Mouse (Mus musculus): Measurements from ENCODE around the gene Ccdc86. TPM values are rescaled to one million over a fixed set of nuclear protein-coding genes. Genes with fewer than 3 reads are reported as not detected.

The Ccdc86 gene
- 4.7 and 5.0 TPM in 2 replicates for polyA plus RNA-seq (2012; rRNA removed)

DNA sequence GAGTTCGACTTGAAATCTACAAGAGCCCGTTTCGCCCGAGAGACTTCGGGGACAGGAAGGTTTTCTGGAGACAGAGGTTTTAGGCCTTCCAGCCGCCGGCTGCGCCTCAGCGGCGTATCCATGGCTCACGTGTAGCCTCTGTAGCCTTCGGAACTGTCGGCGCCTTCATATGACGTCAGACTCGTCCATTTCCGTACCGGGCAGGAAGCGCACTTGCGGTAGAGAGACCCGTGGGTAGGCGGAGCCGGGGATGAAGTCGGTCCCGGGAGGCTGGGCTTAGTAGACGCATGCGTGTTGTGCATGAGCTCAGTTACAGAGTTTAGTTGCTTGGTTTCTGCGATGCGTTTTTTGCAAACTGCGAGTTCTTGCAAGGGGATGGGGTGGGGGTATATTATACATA lies at the start of gene Ccdc86:
Gene Ccdc86, minus strand, starts transcription at position 155 of the 400 bp plus-strand sequence.

DNA sequence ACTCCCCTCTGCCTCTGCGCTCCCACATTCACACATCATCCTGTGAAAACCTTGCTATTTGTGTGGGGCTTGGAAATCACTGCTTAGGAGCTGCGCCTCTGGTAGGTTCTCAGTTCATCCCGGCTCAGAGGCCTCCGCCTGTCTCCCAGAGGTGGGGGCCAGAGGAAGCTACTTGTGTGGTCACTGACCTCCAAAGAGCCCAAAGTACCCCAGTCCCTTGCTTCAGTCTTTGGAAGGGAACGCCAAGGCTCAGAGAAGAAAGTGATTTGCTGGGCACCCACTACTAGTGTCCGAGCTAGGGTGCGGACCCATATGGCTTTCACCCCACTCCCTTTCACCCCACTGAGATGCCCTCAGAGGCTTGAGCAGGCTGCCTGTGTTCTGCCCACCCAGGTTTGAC lies 44.1 kb upstream of the Ccdc86 start, which contains the start of gene Ms4a15:
Gene Ms4a15, minus strand, starts transcription at position 101 of the 400 bp plus-strand sequence.

DNA sequence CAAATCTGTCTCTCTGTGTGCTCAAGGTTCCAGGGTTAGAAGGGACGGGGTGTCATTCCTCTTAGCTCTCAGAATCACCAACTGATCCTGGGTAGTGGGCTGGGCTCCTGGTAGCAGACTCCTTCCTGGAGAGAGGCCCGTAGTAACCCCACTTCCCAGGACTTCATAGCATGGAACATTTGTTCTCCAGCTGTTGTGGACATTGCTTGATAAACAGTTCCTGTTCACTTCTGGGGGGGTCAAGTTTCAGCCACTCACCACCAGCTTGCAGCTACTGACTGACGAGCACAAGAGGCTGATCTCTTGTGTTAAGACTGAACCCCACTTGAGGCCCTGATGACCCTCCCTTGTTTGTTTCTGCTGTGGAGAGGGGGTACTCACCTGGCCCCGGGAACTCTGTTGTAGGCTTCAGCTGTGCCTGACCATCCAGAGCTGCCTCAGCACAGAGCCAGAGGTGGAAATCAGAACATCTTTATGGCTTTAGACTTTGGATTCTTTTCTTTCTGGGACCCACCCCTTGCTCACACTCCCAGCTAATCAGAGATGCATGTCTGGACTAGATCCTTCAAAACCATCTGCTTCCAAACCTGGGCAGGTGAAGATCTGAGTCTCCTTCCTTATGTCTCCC lies 25.3 kb upstream of the Ccdc86 start, which contains the start of gene Ms4a10:
Gene Ms4a10, minus strand, starts transcription at position 433 of the 628 bp plus-strand sequence.

DNA sequence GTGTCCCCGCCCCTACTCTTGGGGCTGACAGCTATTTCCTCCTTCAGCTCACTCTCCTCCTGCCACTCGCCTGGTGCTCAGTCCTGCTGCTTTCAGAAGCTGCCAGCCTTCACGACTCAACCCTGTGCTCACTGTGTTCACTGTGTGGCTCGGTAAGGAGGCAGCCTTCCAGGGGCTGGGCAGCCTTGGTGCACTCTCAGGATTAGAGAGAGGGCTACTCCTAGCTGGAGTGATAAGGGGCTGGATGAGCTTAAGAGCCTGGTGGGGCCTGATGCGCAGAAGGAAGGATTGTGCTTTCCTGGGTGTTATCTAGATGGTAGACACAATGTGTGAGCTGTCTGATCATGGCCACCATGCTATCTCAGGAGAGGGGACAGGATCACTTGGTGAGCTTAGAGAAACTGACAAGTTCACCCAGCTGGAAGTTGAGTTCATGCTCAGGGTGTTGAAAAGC lies 11.9 kb downstream of the Ccdc86 start, which contains the start of gene Ptgdr2:
Gene Ptgdr2, plus strand, starts transcription at position 51 of the 454 bp plus-strand sequence.

DNA sequence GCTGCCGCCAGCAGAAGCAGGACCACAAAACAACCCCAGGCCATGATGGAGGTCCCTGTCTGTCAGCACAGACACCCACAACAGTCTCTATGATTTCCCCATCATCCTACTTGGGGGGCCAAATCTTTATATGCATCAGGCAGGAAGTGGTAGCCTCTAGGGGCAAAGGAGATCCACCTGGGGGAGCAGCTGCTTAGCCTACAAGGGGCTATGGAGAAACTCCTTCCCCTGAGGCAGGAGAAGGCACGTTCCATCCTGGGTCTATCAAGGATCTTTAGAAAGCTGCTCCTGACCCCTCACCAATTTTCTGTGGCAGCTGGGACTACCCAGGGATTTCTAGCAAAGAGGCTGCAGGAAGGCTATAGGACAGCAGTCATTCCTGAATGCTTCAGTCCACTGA lies 28.5 kb downstream of the Ccdc86 start, which contains the start of gene Zp1:
Gene Zp1, minus strand, starts transcription at position 101 of the 400 bp plus-strand sequence.

DNA sequence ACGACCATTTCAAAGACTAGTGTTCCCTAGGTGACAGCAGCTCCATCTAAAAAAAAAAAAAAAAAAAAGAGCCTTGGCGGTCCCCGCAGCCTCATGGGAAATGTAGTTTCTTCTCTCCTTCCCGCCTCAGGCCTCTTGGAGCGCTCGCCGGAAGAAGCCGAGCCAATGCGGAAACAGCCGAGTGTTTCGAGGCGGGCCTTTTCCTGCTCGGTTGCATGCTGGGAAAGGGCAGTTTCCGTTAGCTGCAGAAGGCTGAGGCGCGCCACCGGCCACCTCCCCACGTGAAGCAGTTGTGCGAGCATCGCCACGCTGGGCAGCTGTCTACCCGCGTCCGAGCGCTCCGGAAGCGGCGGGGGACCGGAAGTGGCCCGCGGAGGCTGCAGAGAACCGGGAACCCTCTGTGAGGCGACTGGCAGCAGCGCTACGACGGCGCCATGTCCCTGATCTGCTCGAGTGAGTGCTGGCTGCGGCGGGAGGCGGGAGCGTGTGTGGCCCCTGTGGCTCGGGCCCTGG lies 54.0 kb downstream of the Ccdc86 start, which contains the start of gene Prpf19:
Gene Prpf19, plus strand, starts transcription at position 216 of the 513 bp plus-strand sequence.

Other genes with a start within 250 kb of the Ccdc86 start
- 0.13 and 0.15 TPM in 2 replicates for gene Cd5, start 210.3 kb downstream of the Ccdc86 start, polyA plus RNA-seq (2012; rRNA removed)
- gene Cd6, start 119.2 kb downstream of the Ccdc86 start, polyA plus RNA-seq (2012; rRNA removed) = 0.03 and 0.06 TPM in 2 replicates
- gene Slc15a3, start 109.5 kb downstream of the Ccdc86 start, polyA plus RNA-seq (2012; rRNA removed) = 0.78 and 0.83 TPM in 2 replicates
- gene Tmem132a, start 79.3 kb downstream of the Ccdc86 start, polyA plus RNA-seq (2012; rRNA removed) = 219 and 221 TPM in 2 replicates
- gene Tmem109, start 67.3 kb downstream of the Ccdc86 start, polyA plus RNA-seq (2012; rRNA removed) = 40.8 and 44.3 TPM in 2 replicates
- 336 and 337 TPM in 2 replicates for gene Prpf19, start 54.0 kb downstream of the Ccdc86 start, polyA plus RNA-seq (2012; rRNA removed)
- 0.47 and 0.65 TPM in 2 replicates for gene Zp1, start 28.6 kb downstream of the Ccdc86 start, polyA plus RNA-seq (2012; rRNA removed)
- gene Ptgdr2, start 12.1 kb downstream of the Ccdc86 start, polyA plus RNA-seq (2012; rRNA removed) = 0.28 and 0.31 TPM in 2 replicates
- gene Ms4a10, start 25.4 kb upstream of the Ccdc86 start, polyA plus RNA-seq (2012; rRNA removed) = not detected in 2 replicates
- gene Ms4a15, start 44.0 kb upstream of the Ccdc86 start, polyA plus RNA-seq (2012; rRNA removed) = 0.95 and 2.3 TPM in 2 replicates
- not detected in 2 replicates for gene Ms4a18, start 68.8 kb upstream of the Ccdc86 start, polyA plus RNA-seq (2012; rRNA removed)
- 0.06 and 0.07 TPM in 2 replicates for gene Ms4a8a, start 131.8 kb upstream of the Ccdc86 start, polyA plus RNA-seq (2012; rRNA removed)
- not detected in 2 replicates for gene 1700017D01Rik, start 181.6 kb upstream of the Ccdc86 start, polyA plus RNA-seq (2012; rRNA removed)
- gene 1700025F22Rik, start 216.1 kb upstream of the Ccdc86 start, polyA plus RNA-seq (2012; rRNA removed) = not detected in 2 replicates
- gene Ms4a13, start 247.5 kb upstream of the Ccdc86 start, polyA plus RNA-seq (2012; rRNA removed) = not detected in 2 replicates